Comparison of ENCODE assay signal across 8 mouse cellular contexts in the genomic region with DNA sequence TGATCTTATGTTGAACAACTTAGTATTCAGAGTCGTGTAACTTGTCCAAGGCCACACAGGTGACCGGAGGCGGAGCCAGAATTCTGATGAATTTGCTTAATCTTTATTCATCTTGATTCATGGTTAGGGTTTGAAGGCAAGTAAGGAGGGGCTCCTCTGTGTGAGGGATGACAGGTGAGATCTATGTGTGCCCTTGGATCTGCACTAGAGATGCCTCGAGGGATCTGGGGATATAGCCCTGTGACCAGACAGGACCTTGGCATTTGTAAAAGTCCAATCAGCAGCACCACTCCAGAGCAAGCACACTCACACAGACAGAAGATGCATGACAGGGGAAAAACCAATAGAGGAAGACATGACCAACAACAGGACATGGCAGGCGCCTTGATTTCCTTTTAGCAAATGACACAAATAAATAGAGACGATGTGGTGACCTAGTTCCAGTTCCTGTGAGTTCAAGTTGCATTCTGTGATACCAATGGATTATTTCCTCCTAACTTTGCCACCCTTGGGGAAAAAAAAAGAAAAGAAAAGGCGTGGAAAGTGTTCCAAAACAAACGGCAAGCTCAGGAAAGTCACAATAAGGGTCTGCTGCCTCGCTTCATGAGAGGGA. TPM values are rescaled to one million over a fixed set of nuclear protein-coding genes. Genes with fewer than 3 reads are reported as not detected.
DNase-seq lines count a peak whose midpoint lies in the region; ATAC-seq and TF ChIP-seq lines count a peak whose summit lies in the region.

No protein-coding gene starts in this region.

- no peak for DNase-seq in left cerebral cortex, adult 2 months (ENCODE audit: extremely low spot score in 1 of 2, low spot score in 2 of 2)
- DNase-seq in left cerebral cortex, postnatal 4 days, result no peak
- peak; percentile 24 for DNase-seq in kidney, postnatal 14 days
- DNase-seq in thymus, postnatal 10 days (ENCODE audit: low spot score in 2 of 2), result no peak
- no peak for DNase-seq in gastrocnemius, postnatal 4 days (ENCODE audit: low spot score in 2 of 2)
- no peak for DNase-seq in gastrocnemius, adult 18-20 months (ENCODE audit: low spot score)

- no peak for TF ChIP-seq CTCF in left cerebral cortex, adult 2 months (IDR thresholded peaks at IDR 0.05)

- no peaks in the 10 kb centered on the region for H3K36me3 ChIP-seq in forebrain, embryonic 12.5 days (replicated peaks)
- H3K36me3 ChIP-seq in neural tube, embryonic 12.5 days, result no peaks in the 10 kb centered on the region

- H3K4me2 ChIP-seq in forebrain, embryonic 12.5 days, result peak overlapping the region; percentile 84
- peak overlapping the region; percentile 79 for H3K4me2 ChIP-seq in neural tube, embryonic 12.5 days (replicated peaks)

- no peak for ATAC-seq in forebrain, embryonic 12.5 days (ENCODE audit: low FRiP score)
- ATAC-seq in neural tube, embryonic 12.5 days (ENCODE audit: low FRiP score, low read depth), result no peak

- peak overlapping the region; percentile 93; the same call in 1 of the 2 replicates for H3K4me3 ChIP-seq in left cerebral cortex, adult 2 months
- H3K4me3 ChIP-seq in forebrain, embryonic 12.5 days (replicated peaks), result peak overlapping the region; percentile 64
- H3K4me3 ChIP-seq in neural tube, embryonic 12.5 days, result peak overlapping the region; percentile 66; the same call in 1 of the 2 replicates

- no peak overlapping the region for H3K9ac ChIP-seq in forebrain, embryonic 12.5 days
- H3K9ac ChIP-seq in neural tube, embryonic 12.5 days, result peak overlapping the region; percentile 80; the same call in 1 of the 2 replicates

- H3K9me3 ChIP-seq in forebrain, embryonic 12.5 days, result no peaks in the 10 kb centered on the region
- H3K9me3 ChIP-seq in neural tube, embryonic 12.5 days, result no peaks in the 10 kb centered on the region

- intact Hi-C loops in left cerebral cortex, adult 2 months (cut with DNase I), result no loop called here
- intact Hi-C loops in left cerebral cortex, postnatal 4 days (cut with DNase I), result no loop called here

- peaks cover 6% of the 10 kb centered on the region for H3K27me3 ChIP-seq in forebrain, embryonic 12.5 days
- H3K27me3 ChIP-seq in neural tube, embryonic 12.5 days (replicated peaks), result no peaks in the 10 kb centered on the region

- 86% methylated on average over 9 of the region's 9 CpGs for WGBS in forebrain, embryonic 12.5 days
- 77% methylated on average over 9 of the region's 9 CpGs for WGBS in neural tube, embryonic 12.5 days

- peaks cover 29% of the 10 kb centered on the region for H3K4me1 ChIP-seq in forebrain, embryonic 12.5 days
- peaks cover 24% of the 10 kb centered on the region for H3K4me1 ChIP-seq in neural tube, embryonic 12.5 days

- no peak overlapping the region; the same call in 1 of the 2 replicates for H3K27ac ChIP-seq in left cerebral cortex, adult 2 months
- H3K27ac ChIP-seq in forebrain, embryonic 12.5 days, result no peak overlapping the region
- no peak overlapping the region for H3K27ac ChIP-seq in neural tube, embryonic 12.5 days

RNA-seq across cellular contexts. Expression of gene St6galnac3, which starts 1.4 kb away (rescaled TPM):
- total RNA-seq in left cerebral cortex, adult 2 months (2021), result 10 to 100 TPM; 17.1 to 18.8 TPM
- total RNA-seq in left cerebral cortex, postnatal 4 days (2021), result 10 to 100 TPM; 20.4 to 21.2 TPM
- polyA plus RNA-seq in forebrain, embryonic 12.5 days (2016; fragmentation: Nextera tagmentation; extraction: Ambion mirVana), result 22.7 and 26.9 TPM in 2 replicates
- polyA plus RNA-seq in neural tube, embryonic 12.5 days (2016; fragmentation: Nextera tagmentation; extraction: Ambion mirVana), result 29.2 and 34.8 TPM in 2 replicates
- 10 to 100 TPM; 10.5 to 10.6 TPM for total RNA-seq in gastrocnemius, postnatal 4 days (2021)
- total RNA-seq in gastrocnemius, adult 18-20 months (2021), result 1 to 10 TPM; 1.5 to 2.9 TPM
